Mouse (Mus musculus) hindbrain, postnatal 0 days (tissue): Measurements from ENCODE around the gene Klhl23. TPM values are rescaled to one million over a fixed set of nuclear protein-coding genes. Genes with fewer than 3 reads are reported as not detected.
A peak's percentile ranks its signal among the peaks of the same experiment; 100 is the strongest.
"Not testable (repeated sequence)": the region's sequence is repeated elsewhere in the genome, so short reads cannot be mapped to it uniquely, and the experiment has no call there.

ENCODE experiments used
- ATAC-seq: fragments of 200-750 bp; cut with Nextera tagmentation; 2 replicates; pipeline ENCODE4 v1.8.0; 2017; ENCODE audit warnings: mild to moderate bottlenecking, moderate TSS enrichment, moderate library complexity
- DNase-seq: peaks from one replicate; pipeline ENCODE4 v3.0.0-alpha.2; 2015; ENCODE audit warnings: low spot score
- H3K27ac ChIP-seq: fragments of 300-500 bp; sonication (generic); 2 replicates; pipeline ENCODE4 v1.5.1; 2014; ENCODE audit warnings: mild to moderate bottlenecking
- H3K27me3 ChIP-seq: fragments of 300-500 bp; sonication (generic); 2 replicates; pipeline ENCODE4 v1.6.1; 2014; ENCODE audit warnings: low read length, mixed read lengths; ENCODE audit not compliant: insufficient read depth
- H3K36me3 ChIP-seq: fragments of 300-500 bp; sonication (generic); 2 replicates; pipeline ENCODE4 v1.6.1; 2014; ENCODE audit warnings: low read length, mixed read lengths; ENCODE audit not compliant: insufficient read depth
- H3K4me1 ChIP-seq: fragments of 300-500 bp; sonication (generic); 2 replicates; pipeline ENCODE4 v1.6.1; 2014; ENCODE audit warnings: antibody characterized with exemption, low read length, mixed read lengths; ENCODE audit not compliant: insufficient read depth
- H3K4me2 ChIP-seq: fragments of 300-500 bp; sonication (generic); 2 replicates; pipeline ENCODE4 v1.6.1; 2014; ENCODE audit warnings: low read depth, mild to moderate bottlenecking, low read length, moderate library complexity, mixed read lengths
- H3K4me3 ChIP-seq: fragments of 300-500 bp; sonication (generic); 2 replicates; pipeline ENCODE4 v1.5.1; 2014; ENCODE audit warnings: low read length
- H3K9ac ChIP-seq: fragments of 300-500 bp; sonication (generic); replicated peaks from 2 replicates; pipeline ENCODE4 v1.6.1; 2014; ENCODE audit warnings: mild to moderate bottlenecking, low read length, moderate library complexity, mixed read lengths
- H3K9me3 ChIP-seq: fragments of 300-500 bp; sonication (generic); 2 replicates; pipeline ENCODE4 v1.6.1; 2016; ENCODE audit warnings: low read length, mixed read lengths
- CTCF ChIP-seq: IDR thresholded peaks from 2 replicates; pipeline ENCODE4 v1.5.1; 2016; ENCODE audit warnings: antibody characterized with exemption, control low read depth, low read depth
- WGBS: fragments of 180-500 bp; shearing (Covaris S2); extraction: QIAGEN DNeasy Blood & Tissue Kit; methylation state at CpG from one replicate; pipeline ENCODE4 v1.1.7; 2014; 5-methylcytosine and 5-hydroxymethylcytosine counted together
- polyA plus RNA-seq: library from polyadenylated mRNA; unstranded; fragments of >200 nt; fragmentation: Nextera tagmentation; extraction: Ambion mirVana; gene quantifications from 2 replicates; pipeline ENCODE4 v1.2.1, GENCODE M21; 2015
- total RNA-seq: library from RNA; depleted of rRNA; stranded (reverse); fragments of >200 nt; gene quantifications from 2 replicates; pipeline ENCODE4 v1.2.3, GENCODE M21; 2014

Gene Klhl23
- total and polyA plus RNA-seq, 2 experiments from 2014 or later, result 83.3 to 130 TPM

GRCm38 (mm10) chr2:69790285-69790684, 31.5 kb upstream of the Klhl23 start:
- no peak overlapping the region; the same call in 1 of the 2 replicates for H3K27ac ChIP-seq
- peak; percentile 82 for TF ChIP-seq CTCF
- H3K27me3 ChIP-seq, result no peaks in the 10 kb centered on the region
- H3K9me3 ChIP-seq, result no peaks in the 10 kb centered on the region
- DNase-seq (peak; percentile 88), ATAC-seq (peak; percentile 38)
- peak overlapping the region; percentile 64; the same call in 1 of the 2 replicates for H3K9ac ChIP-seq
- WGBS, result 2% methylated on average over 10 of the region's 10 CpGs
- peaks cover 4% of the 10 kb centered on the region; the same call in 1 of the 2 replicates for H3K4me1 ChIP-seq
- H3K4me2 ChIP-seq, result peak overlapping the region; percentile 80
- peak overlapping the region; percentile 72 for H3K4me3 ChIP-seq
- H3K36me3 ChIP-seq, result peaks cover 9% of the 10 kb centered on the region; the same call in 1 of the 2 replicates

- peaks cover 4% of the 10 kb centered on the region; the same call in 1 of the 2 replicates for H3K4me1 ChIP-seq
- no peaks in the 10 kb centered on the region for H3K27me3 ChIP-seq
- H3K27ac ChIP-seq, result no peak overlapping the region
- no peak for TF ChIP-seq CTCF
- H3K9ac ChIP-seq, result no peak overlapping the region
- H3K9me3 ChIP-seq, result no peaks in the 10 kb centered on the region
- peaks cover 12% of the 10 kb centered on the region; the same call in 1 of the 2 replicates for H3K36me3 ChIP-seq
- 76% methylated on average over 4 of the region's 4 CpGs for WGBS
- H3K4me2 ChIP-seq, result peak overlapping the region; percentile 80
- DNase-seq, result no peak
- ATAC-seq, result no peak
- H3K4me3 ChIP-seq, result peak overlapping the region; percentile 72; the same call in 1 of the 2 replicates
Observed at GRCm38 (mm10) chr2:69790722-69791121, 31.0 kb upstream of the Klhl23 start.

GRCm38 (mm10) chr2:69802911-69803312, 18.8 kb upstream of the Klhl23 start:
- peak; percentile 51; the same call in 1 of the 2 replicates for ATAC-seq
- DNase-seq, result no peak
- WGBS, result 67% methylated on average over 5 of the region's 5 CpGs

GRCm38 (mm10) chr2:69803756-69804155, 18.0 kb upstream of the Klhl23 start:
- H3K9ac ChIP-seq, result no peak overlapping the region
- H3K36me3 ChIP-seq, result no peaks in the 10 kb centered on the region
- no peak for DNase-seq
- no peaks in the 10 kb centered on the region for H3K9me3 ChIP-seq
- TF ChIP-seq CTCF, result no peak
- H3K27me3 ChIP-seq, result no peaks in the 10 kb centered on the region
- no peaks in the 10 kb centered on the region for H3K4me1 ChIP-seq
- 64% methylated on average over 8 of the region's 8 CpGs for WGBS
- no peak for ATAC-seq
- no peak overlapping the region for H3K4me2 ChIP-seq
- no peak overlapping the region for H3K27ac ChIP-seq
- H3K4me3 ChIP-seq, result no peak overlapping the region

More at GRCm38 (mm10) chr2:69802911-69803312, 18.8 kb upstream of the Klhl23 start:
- no peak overlapping the region for H3K4me3 ChIP-seq
- no peaks in the 10 kb centered on the region for H3K4me1 ChIP-seq
- no peaks in the 10 kb centered on the region for H3K36me3 ChIP-seq
- no peaks in the 10 kb centered on the region for H3K9me3 ChIP-seq
- H3K9ac ChIP-seq, result no peak overlapping the region
- H3K27ac ChIP-seq, result no peak overlapping the region
- H3K4me2 ChIP-seq, result no peak overlapping the region
- no peaks in the 10 kb centered on the region for H3K27me3 ChIP-seq
- TF ChIP-seq CTCF, result peak; percentile 68

GRCm38 (mm10) chr2:69804663-69805062, 17.1 kb upstream of the Klhl23 start:
- H3K36me3 ChIP-seq, H3K4me1 ChIP-seq, H3K4me2 ChIP-seq, H3K27me3 ChIP-seq, H3K9me3 ChIP-seq, ATAC-seq, H3K9ac ChIP-seq, H3K4me3 ChIP-seq, DNase-seq, H3K27ac ChIP-seq: not testable (repeated sequence)
- WGBS, result 85% methylated on average over 8 of the region's 9 CpGs

- Histone ChIP-seq H3K9me3 (no peaks in the 10 kb centered on the region), H3K4me2 (no peak overlapping the region)
Observed at GRCm38 (mm10) chr2:69810169-69810568, 11.6 kb upstream of the Klhl23 start.

GRCm38 (mm10) chr2:69811349-69811748, 10.4 kb upstream of the Klhl23 start:
- not testable (repeated sequence) for H3K9ac ChIP-seq, H3K4me1 ChIP-seq, H3K27ac ChIP-seq, H3K4me2 ChIP-seq, H3K27me3 ChIP-seq, ATAC-seq, DNase-seq, H3K4me3 ChIP-seq, H3K9me3 ChIP-seq, H3K36me3 ChIP-seq
- WGBS, result 65% methylated on average over 7 of the region's 7 CpGs

More at GRCm38 (mm10) chr2:69810169-69810568, 11.6 kb upstream of the Klhl23 start:
- TF ChIP-seq CTCF, result no peak
- Histone ChIP-seq H3K36me3 (no peaks in the 10 kb centered on the region), H3K9ac (no peak overlapping the region), H3K27ac (no peak overlapping the region), H3K27me3 (no peaks in the 10 kb centered on the region), H3K4me1 (no peaks in the 10 kb centered on the region), H3K4me3 (no peak overlapping the region)
- DNase-seq (no peak), ATAC-seq (no peak)
- 77% methylated on average over 15 of the region's 15 CpGs for WGBS
